Mouse (Mus musculus): Measurements from ENCODE around the gene Homer2.

Gene Homer2

DNA sequence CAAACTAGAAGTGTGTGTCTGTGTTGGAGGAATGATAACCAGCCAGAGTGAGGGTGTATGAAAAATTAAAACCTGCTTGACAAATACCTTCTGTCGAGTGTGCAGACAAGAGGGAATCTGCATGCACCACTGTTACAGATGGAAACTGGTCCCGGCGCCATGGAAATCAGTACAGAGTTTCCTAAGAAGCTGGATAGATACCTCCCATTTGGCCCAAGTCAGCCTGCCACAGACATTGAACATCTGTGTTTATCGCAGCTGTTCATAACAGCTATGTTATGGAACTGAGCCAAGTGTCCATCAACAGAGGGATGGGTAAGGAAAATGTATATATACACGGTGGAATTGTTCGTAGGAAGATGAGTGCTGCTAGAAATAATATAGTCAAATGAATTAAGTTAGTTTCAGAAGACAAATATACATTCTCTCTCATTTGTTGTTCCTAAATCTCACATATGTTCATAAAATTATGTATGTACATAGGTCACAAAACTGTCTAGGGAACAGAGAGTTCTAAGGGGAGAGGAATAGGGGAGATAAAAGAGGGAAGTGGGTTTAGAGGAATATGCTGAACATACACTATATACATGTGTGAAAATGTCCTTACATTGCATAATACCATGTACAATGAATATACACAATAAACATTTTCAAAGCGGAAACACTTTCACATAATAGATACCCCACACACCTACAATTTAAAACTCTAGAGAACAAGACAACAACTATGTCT, 149.9 kb downstream of the Homer2 start:
- DNase-seq, result no peak

GRCm38 (mm10) chr7:81556839-81557238, 150.5 kb downstream of the Homer2 start:
- DNase-seq, result no peak

- DNase-seq, result no peak
These were observed 153.0 kb downstream of the Homer2 start for GRCm38 (mm10) chr7:81554369-81554768.

DNA sequence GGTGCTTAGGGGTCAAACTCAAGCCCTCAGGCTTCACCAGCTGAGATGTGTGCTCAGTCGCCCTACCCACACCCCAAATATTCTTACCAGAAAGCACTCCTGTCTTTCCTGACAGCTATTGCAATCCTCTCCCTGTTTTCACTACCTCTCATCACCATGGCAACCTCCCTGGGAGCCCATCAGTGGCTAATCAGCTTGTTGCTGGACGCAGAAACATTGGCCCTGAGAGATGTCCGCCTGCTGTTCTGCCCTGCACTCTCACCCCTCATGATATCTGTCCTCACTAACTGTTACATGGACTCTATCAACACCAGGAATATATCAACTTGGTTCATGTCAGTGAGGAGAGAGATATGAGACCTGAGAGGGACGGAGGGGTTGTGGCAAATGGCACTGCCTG, 153.7 kb downstream of the Homer2 start:
- no peak for DNase-seq

Measured in cerebellum, adult 8-10 months (tissue).